Mouse (Mus musculus) small intestine, adult 2 months (tissue): ENCODE results near the gene Asxl1. TPM values are rescaled to one million over a fixed set of nuclear protein-coding genes. Genes with fewer than 3 reads are reported as not detected.
A peak's percentile ranks its signal among the peaks of the same experiment; 100 is the strongest.

Experiments
- H3K27ac ChIP-seq: fragments of 200-500 bp; 2 replicates; pipeline ENCODE4 v1.5.1; 2012; ENCODE audit warnings: low read depth, low read length, control low read depth, inconsistent platforms; ENCODE audit not compliant: insufficient read depth
- H3K27me3 ChIP-seq: fragments of 200-500 bp; 2 replicates; pipeline ENCODE4 v1.6.1; 2012; ENCODE audit warnings: mild to moderate bottlenecking, moderate library complexity, low read length, inconsistent platforms; ENCODE audit not compliant: control insufficient read depth, insufficient read depth
- H3K36me3 ChIP-seq: fragments of 200-500 bp; 2 replicates; pipeline ENCODE4 v1.6.1; 2012; ENCODE audit warnings: mild to moderate bottlenecking, low read length, control low read depth, inconsistent platforms; ENCODE audit not compliant: control insufficient read depth, insufficient read depth
- H3K4me1 ChIP-seq: fragments of 200-500 bp; 2 replicates; pipeline ENCODE4 v1.6.1; 2012; ENCODE audit warnings: low read length, inconsistent platforms, mixed read lengths; ENCODE audit not compliant: control insufficient read depth, insufficient read depth, insufficient read length
- H3K4me3 ChIP-seq: fragments of 200-500 bp; 2 replicates; pipeline ENCODE4 v1.5.1; 2012; ENCODE audit warnings: low read depth, mild to moderate bottlenecking, control low read depth, inconsistent platforms, low read length, moderate library complexity
- CTCF ChIP-seq: fragments of 200-500 bp; IDR thresholded peaks from 2 replicates; pipeline ENCODE4 v1.5.1; 2012; ENCODE audit warnings: low read depth, mild to moderate bottlenecking, control low read depth, inconsistent platforms, low read length, moderate library complexity, mixed read lengths; ENCODE audit not compliant: insufficient replicate concordance, insufficient read length; ENCODE audit errors: extremely low read depth
- POLR2A ChIP-seq: fragments of 200-500 bp; IDR thresholded peaks from 2 replicates; pipeline ENCODE4 v1.6.1; 2012; ENCODE audit warnings: low read depth, mild to moderate bottlenecking, control low read depth, inconsistent platforms, low read length, moderate library complexity
- WGBS: fragments of 180-500 bp; shearing (Covaris S2); methylation state at CpG from one replicate; pipeline ENCODE4 v1.1.7; 2018; 5-methylcytosine and 5-hydroxymethylcytosine counted together
- polyA plus RNA-seq: library from polyadenylated mRNA; depleted of rRNA; stranded (reverse); fragments of >200 nt; gene quantifications from 2 replicates; pipeline ENCODE4 v1.2.3, GENCODE M21; 2012

The Asxl1 gene
- polyA plus RNA-seq, 1 experiment = 6.7 TPM

GRCm38 (mm10) chr2:153412563-153412962, 66.9 kb downstream of the Asxl1 start:
- Histone ChIP-seq H3K27me3 (no peaks in the 10 kb centered on the region), H3K27ac (no peak overlapping the region), H3K4me1 (no peaks in the 10 kb centered on the region), H3K4me3 (no peak overlapping the region), H3K36me3 (peaks cover 68% of the 10 kb centered on the region)
- TF ChIP-seq CTCF = no peak
- TF ChIP-seq POLR2A = no peak
- 63% methylated on average over 6 of the region's 6 CpGs for WGBS

GRCm38 (mm10) chr2:153414607-153415006, 69.0 kb downstream of the Asxl1 start:
- H3K27me3 ChIP-seq = no peaks in the 10 kb centered on the region
- no peak overlapping the region for H3K4me3 ChIP-seq
- 41% methylated on average over 2 of the region's 2 CpGs for WGBS
- no peaks in the 10 kb centered on the region for H3K4me1 ChIP-seq
- peaks cover 75% of the 10 kb centered on the region for H3K36me3 ChIP-seq
- no peak overlapping the region for H3K27ac ChIP-seq
- peak; percentile 36; the same call in 1 of the 2 replicates for TF ChIP-seq CTCF
- no peak for TF ChIP-seq POLR2A

- Histone ChIP-seq H3K4me3 (no peak overlapping the region), H3K27ac (no peak overlapping the region), H3K27me3 (no peaks in the 10 kb centered on the region), H3K36me3 (peaks cover 54% of the 10 kb centered on the region), H3K4me1 (no peaks in the 10 kb centered on the region; the same call in 1 of the 2 replicates)
- 92% methylated on average over 12 of the region's 12 CpGs for WGBS
- TF ChIP-seq POLR2A = no peak
- TF ChIP-seq CTCF = no peak
Observed at GRCm38 (mm10) chr2:153417841-153418240, 72.2 kb downstream of the Asxl1 start.

GRCm38 (mm10) chr2:153418381-153418780, 72.8 kb downstream of the Asxl1 start:
- WGBS = 91% methylated on average over 1 of the region's 1 CpGs
- H3K4me3 ChIP-seq = no peak overlapping the region
- peaks cover 52% of the 10 kb centered on the region for H3K36me3 ChIP-seq
- no peak overlapping the region for H3K27ac ChIP-seq
- H3K4me1 ChIP-seq = peaks cover 3% of the 10 kb centered on the region; the same call in 1 of the 2 replicates
- no peaks in the 10 kb centered on the region for H3K27me3 ChIP-seq
- no peak for TF ChIP-seq POLR2A
- TF ChIP-seq CTCF = no peak

GRCm38 (mm10) chr2:153421233-153421632, 75.6 kb downstream of the Asxl1 start:
- Histone ChIP-seq H3K36me3 (peaks cover 35% of the 10 kb centered on the region), H3K4me1 (peaks cover 27% of the 10 kb centered on the region), H3K4me3 (no peak overlapping the region), H3K27ac (no peak overlapping the region), H3K27me3 (no peaks in the 10 kb centered on the region)
- TF ChIP-seq CTCF (peak; percentile 38; the same call in 1 of the 2 replicates), POLR2A (no peak)

- TF ChIP-seq CTCF (no peak), POLR2A (no peak)
- Histone ChIP-seq H3K4me1 (peaks cover 29% of the 10 kb centered on the region), H3K27ac (no peak overlapping the region), H3K27me3 (no peaks in the 10 kb centered on the region), H3K36me3 (peaks cover 29% of the 10 kb centered on the region), H3K4me3 (no peak overlapping the region)
- 88% methylated on average over 5 of the region's 5 CpGs for WGBS
Observed at GRCm38 (mm10) chr2:153422051-153422450, 76.4 kb downstream of the Asxl1 start.

GRCm38 (mm10) chr2:153423113-153423512, 77.5 kb downstream of the Asxl1 start:
- Histone ChIP-seq H3K4me3 (no peak overlapping the region), H3K4me1 (peaks cover 29% of the 10 kb centered on the region), H3K36me3 (peaks cover 18% of the 10 kb centered on the region), H3K27me3 (no peaks in the 10 kb centered on the region), H3K27ac (no peak overlapping the region)
- 93% methylated on average over 3 of the region's 3 CpGs for WGBS
- TF ChIP-seq CTCF (no peak), POLR2A (no peak)
